Mouse (Mus musculus) cerebellum, adult 18-20 months (tissue): Measurements from ENCODE around the gene Btc.

Experiments
- DNase-seq, 2 experiments: peaks; one replicate each; pipeline ENCODE4 v3.0.0; 2021

Btc gene

GRCm38 (mm10) chr5:91402339-91403211 lies at the start of gene Btc:
Gene Btc (minus strand): TSS chr5:91402994.
- DNase-seq, result peak; percentile 4 to 6

- DNase-seq, result no peak
Observed at GRCm38 (mm10) chr5:91444981-91445517, 42.3 kb upstream of the Btc start.

- no peak for DNase-seq
Observed at GRCm38 (mm10) chr5:91436563-91436962, 33.8 kb upstream of the Btc start.

DNA sequence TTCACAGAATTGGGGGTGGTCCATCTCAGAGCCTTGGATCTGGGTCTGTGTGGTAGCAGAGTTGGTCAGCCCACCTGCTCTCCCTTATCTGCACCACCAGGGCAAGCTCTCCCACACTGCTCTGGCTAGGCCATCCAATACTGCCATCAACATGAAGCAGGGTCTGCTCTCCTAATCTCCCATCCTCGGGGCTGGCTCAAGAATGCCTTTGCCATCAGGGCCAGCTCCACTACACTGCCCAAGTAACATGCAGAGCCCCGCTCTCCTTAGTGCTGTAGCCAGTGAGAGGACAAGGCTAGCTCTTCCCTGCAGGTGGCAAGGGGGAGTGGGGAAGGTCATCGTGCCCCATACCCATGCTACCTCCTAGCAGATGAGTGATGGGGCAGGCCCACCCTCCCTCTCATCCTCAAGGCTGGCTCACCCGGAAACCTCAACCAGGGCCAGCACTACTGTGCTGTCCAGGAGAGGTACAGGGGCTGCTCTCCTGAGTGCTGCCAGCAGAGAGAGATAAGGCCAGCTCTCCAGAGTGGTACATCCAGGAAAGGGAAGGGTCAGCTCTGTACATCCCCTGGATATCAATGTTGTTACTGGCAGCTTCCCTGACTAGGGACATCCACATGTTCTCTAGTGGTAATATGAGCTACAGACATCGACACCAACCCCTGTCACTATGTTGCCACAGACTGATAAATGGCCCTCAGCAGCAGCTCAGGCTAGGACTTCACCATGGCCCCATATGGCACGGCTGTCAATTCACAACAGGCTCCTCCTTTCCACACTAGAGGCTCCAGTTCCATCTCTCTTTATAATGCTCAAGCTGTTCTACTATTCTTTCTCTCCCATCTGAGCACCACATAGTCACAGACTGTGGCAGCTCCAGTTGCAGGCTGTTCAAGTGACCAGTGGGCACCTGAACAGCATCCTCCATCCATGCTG lies 32.2 kb upstream of the Btc start:
- DNase-seq, result no peak

- no peak for DNase-seq
Observed at GRCm38 (mm10) chr5:91428547-91428946, 25.8 kb upstream of the Btc start.

- DNase-seq, result peak; percentile 5
Observed at GRCm38 (mm10) chr5:91413814-91414213, 11.0 kb upstream of the Btc start.

GRCm38 (mm10) chr5:91404263-91404662 lies 1.5 kb upstream of the Btc start:
- no peak for DNase-seq

DNA sequence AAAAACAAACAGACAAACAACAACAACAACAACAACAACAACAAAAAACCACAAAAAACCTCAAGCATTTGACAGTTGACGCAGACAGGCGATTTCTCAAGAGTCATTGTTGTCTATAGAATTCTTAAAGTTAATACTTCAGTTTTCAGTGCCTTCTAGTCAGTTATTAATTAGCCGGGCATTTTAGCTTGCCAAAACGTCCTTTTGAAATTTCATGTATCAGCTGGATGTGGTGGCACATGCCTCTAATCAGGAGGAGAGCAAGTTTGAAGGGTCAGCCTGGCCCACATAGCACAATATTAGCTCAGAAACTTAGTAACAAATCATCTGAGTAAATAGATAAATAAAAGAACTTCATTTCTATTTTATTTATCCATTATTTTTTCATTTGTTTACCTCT lies 487 bp upstream of the Btc start:
- DNase-seq, result no peak

GRCm38 (mm10) chr5:91400493-91401096 lies 2.2 kb downstream of the Btc start:
- no peak for DNase-seq

GRCm38 (mm10) chr5:91375467-91375866 lies 27.3 kb downstream of the Btc start:
- no peak for DNase-seq

- no peak for DNase-seq
Observed at GRCm38 (mm10) chr5:91368061-91368565, 34.7 kb downstream of the Btc start.

- DNase-seq, result peak; percentile 62 to 75
Observed at GRCm38 (mm10) chr5:91366925-91367324, 35.9 kb downstream of the Btc start.

DNA sequence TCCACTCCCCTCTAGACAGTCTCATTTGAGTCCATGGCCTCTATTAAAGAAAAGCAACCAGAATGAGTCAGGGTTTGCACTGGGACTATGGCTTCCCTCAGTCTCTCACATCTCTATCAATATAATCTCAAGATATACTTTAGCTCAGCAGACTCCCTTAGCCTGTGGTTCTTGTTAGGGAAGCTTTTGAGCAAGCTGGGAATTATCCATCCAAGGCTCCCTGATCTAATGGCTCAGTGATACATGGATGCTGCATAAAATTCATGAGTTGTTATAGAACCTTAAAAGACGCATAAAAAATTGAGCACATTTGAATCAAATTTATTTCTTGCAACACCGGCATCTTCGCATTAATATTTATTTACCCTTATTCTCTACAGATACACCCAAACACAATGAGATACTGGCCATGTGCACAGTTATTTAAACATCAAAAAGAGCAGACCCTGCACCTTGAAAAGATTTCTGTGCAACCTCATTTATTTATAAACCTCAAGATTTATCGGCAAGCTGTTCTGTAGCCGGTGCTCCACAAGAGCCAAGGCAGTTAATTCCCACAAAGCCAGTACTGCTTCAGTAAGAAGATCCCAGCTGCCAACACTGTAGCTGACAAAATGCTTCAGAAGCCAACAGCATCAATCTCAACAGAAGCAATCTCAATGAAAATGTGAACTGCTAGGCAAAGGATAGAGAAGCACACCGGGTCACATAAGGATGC lies 39.4 kb downstream of the Btc start:
- DNase-seq, result no peak

GRCm38 (mm10) chr5:91352645-91353044 lies 50.1 kb downstream of the Btc start:
- no peak for DNase-seq

GRCm38 (mm10) chr5:91345681-91346080 lies 57.1 kb downstream of the Btc start:
- DNase-seq, result peak; percentile 18 to 19

DNA sequence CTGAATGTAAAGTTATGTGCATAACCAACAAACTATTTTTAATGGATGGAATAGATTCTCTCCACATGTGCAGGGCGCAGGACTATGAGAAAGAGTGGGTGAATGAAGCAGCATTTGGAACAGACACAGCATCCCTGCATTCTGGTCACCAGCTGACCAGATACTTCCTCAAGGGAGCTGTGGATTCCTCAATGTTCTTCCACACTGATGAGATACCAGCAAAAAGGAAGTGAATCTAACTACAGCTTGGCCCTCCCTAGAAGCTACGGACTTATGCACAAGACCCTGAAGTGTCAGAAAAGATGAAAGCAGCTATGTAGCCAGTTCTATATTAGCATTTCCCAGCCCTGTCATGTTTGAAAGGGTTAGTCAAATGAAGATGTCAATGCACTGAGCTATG lies 57.7 kb downstream of the Btc start:
- DNase-seq, result no peak

- no peak for DNase-seq
Observed at GRCm38 (mm10) chr5:91341981-91342760, 60.6 kb downstream of the Btc start.

DNA sequence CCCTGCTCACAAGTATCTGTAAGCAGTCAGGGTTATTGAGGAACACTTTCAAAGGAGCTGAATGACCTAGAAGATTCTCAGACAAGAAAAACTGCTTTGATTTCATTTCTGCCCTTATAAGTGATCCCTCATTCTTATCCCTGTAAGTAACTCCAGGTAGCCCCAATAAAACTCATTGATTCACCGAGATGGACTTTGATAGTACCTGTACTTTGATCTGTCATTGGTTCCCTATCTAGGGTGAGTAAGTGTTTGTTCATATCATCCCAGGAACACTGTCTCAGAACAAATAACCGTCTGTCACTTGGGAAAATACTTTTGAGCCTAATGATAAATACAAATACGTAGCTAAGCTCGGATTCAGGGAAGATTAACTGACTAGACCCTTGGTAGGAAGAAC lies 68.6 kb downstream of the Btc start:
- DNase-seq, result no peak

- no peak for DNase-seq
Observed at GRCm38 (mm10) chr5:91332079-91332865, 70.5 kb downstream of the Btc start.

DNA sequence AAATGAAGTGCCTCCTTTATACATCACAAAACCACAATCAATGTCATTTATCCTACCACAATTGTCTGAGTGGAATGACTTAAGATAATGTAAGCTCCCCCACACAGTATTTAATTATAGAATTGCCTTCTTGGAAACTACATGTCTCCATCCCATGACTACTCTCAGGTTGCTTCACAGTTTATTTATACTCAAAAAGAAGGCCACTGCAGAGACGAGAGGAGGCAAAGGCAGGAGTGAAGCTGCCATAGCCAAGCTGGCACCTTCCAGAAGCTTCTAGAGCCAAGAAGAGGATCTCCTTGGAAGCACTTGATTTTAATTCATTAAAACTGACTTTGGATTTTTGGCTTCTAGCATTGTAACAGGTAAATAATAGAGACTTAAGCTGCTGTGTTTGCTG lies 81.0 kb downstream of the Btc start:
- DNase-seq, result no peak
